Mouse (Mus musculus): ENCODE results near the gene Cdc5l. TPM values are rescaled to one million over a fixed set of nuclear protein-coding genes. Genes with fewer than 3 reads are reported as not detected.

Cdc5l gene
- polyA plus RNA-seq, 2 experiments: 38.0 to 62.5 TPM

- ATAC-seq (ENCODE audit: low FRiP score, low read depth): no peak
- no peak overlapping the region for H3K9ac ChIP-seq (ENCODE audit: low read depth, low read length, severe bottlenecking)
- WGBS: 83% methylated on average over 2 of the region's 2 CpGs
- no peak for TF ChIP-seq POLR2A (IDR thresholded peaks at IDR 0.05; ENCODE audit: borderline replicate concordance, extremely low read depth, insufficient read depth, insufficient read length)
- no peaks in the 10 kb centered on the region for H3K9me3 ChIP-seq (ENCODE audit: control insufficient read depth, low read length)
- no peaks in the 10 kb centered on the region for H3K36me3 ChIP-seq (ENCODE audit: control insufficient read depth, insufficient read depth, low read length)
- H3K27ac ChIP-seq (replicated peaks; ENCODE audit: low read depth, low read length): no peak overlapping the region
- H3K4me3 ChIP-seq (replicated peaks; ENCODE audit: low read length): no peak overlapping the region
- no peak overlapping the region for H3K4me2 ChIP-seq (replicated peaks; ENCODE audit: low read depth, low read length, severe bottlenecking)
- no peak for DNase-seq (ENCODE audit: low spot score)
- H3K4me1 ChIP-seq (ENCODE audit: control insufficient read depth, insufficient read depth, low read length): 0 out of 2 replicates have a peak, but pooled peaks cover 3% of the 10 kb centered on the region
- no peaks in the 10 kb centered on the region for H3K27me3 ChIP-seq (ENCODE audit: control insufficient read depth, insufficient read depth, low read length)
Observed at GRCm38 (mm10) chr17:45454794-45455193, 21.3 kb upstream of the Cdc5l start.

GRCm38 (mm10) chr17:45452271-45452670, 18.7 kb upstream of the Cdc5l start:
- Histone ChIP-seq H3K4me1 (ENCODE audit: control insufficient read depth, insufficient read depth, low read length) (0 out of 2 replicates have a peak, but pooled peaks cover 3% of the 10 kb centered on the region), H3K27ac (replicated peaks; ENCODE audit: low read depth, low read length) (no peak overlapping the region), H3K36me3 (ENCODE audit: control insufficient read depth, insufficient read depth, low read length) (no peaks in the 10 kb centered on the region), H3K4me3 (replicated peaks; ENCODE audit: low read length) (no peak overlapping the region), H3K9me3 (ENCODE audit: control insufficient read depth, low read length) (no peaks in the 10 kb centered on the region), H3K9ac (ENCODE audit: low read depth, low read length, severe bottlenecking) (no peak overlapping the region), H3K27me3 (ENCODE audit: control insufficient read depth, insufficient read depth, low read length) (no peaks in the 10 kb centered on the region), H3K4me2 (replicated peaks; ENCODE audit: low read depth, low read length, severe bottlenecking) (no peak overlapping the region)
- 84% methylated on average over 1 of the region's 1 CpGs for whole genome bisulfite sequencing
- TF ChIP-seq POLR2A (IDR thresholded peaks at IDR 0.05; ENCODE audit: borderline replicate concordance, extremely low read depth, insufficient read depth, insufficient read length): no peak
- ATAC-seq (ENCODE audit: low FRiP score, low read depth): no peak
- DNase-seq (ENCODE audit: low spot score): no peak

DNA sequence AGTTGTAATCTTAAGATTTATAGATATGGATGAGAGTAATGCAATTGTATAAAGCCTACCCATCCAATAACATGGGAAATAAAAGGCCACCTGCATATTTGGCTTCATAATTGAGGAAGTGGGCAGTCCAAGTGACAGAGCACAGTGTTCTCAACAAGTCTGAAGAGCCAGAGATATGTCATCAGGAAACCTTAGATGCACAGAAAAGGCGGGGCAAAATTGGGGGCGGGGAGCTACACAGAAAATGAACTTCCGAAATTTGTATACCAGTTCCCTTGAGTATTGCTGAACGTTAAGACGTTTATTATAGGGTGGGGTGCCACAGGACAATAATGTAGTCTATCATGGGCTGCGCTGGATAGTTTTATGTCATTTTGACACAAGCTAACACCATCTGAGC, 16.6 kb upstream of the Cdc5l start:
- ATAC-seq (ENCODE audit: low FRiP score, low read depth): no peak
- Histone ChIP-seq H3K36me3 (ENCODE audit: control insufficient read depth, insufficient read depth, low read length) (peaks cover 5% of the 10 kb centered on the region; the same call in 1 of the 2 replicates), H3K27ac (replicated peaks; ENCODE audit: low read depth, low read length) (no peak overlapping the region), H3K9ac (ENCODE audit: low read depth, low read length, severe bottlenecking) (no peak overlapping the region), H3K9me3 (ENCODE audit: control insufficient read depth, low read length) (no peaks in the 10 kb centered on the region), H3K4me2 (replicated peaks; ENCODE audit: low read depth, low read length, severe bottlenecking) (no peak overlapping the region), H3K4me1 (ENCODE audit: control insufficient read depth, insufficient read depth, low read length) (0 out of 2 replicates have a peak, but pooled peaks cover 3% of the 10 kb centered on the region), H3K27me3 (ENCODE audit: control insufficient read depth, insufficient read depth, low read length) (no peaks in the 10 kb centered on the region), H3K4me3 (replicated peaks; ENCODE audit: low read length) (no peak overlapping the region)
- no peak for TF ChIP-seq POLR2A (IDR thresholded peaks at IDR 0.05; ENCODE audit: borderline replicate concordance, extremely low read depth, insufficient read depth, insufficient read length)
- DNase-seq (ENCODE audit: low spot score): no peak
- WGBS: 87% methylated on average over 6 of the region's 6 CpGs

GRCm38 (mm10) chr17:45449586-45449985, 16.0 kb upstream of the Cdc5l start:
- DNase-seq (ENCODE audit: low spot score): no peak
- H3K9me3 ChIP-seq (ENCODE audit: control insufficient read depth, low read length): no peaks in the 10 kb centered on the region
- H3K9ac ChIP-seq (ENCODE audit: low read depth, low read length, severe bottlenecking): no peak overlapping the region
- H3K4me1 ChIP-seq (ENCODE audit: control insufficient read depth, insufficient read depth, low read length): 0 out of 2 replicates have a peak, but pooled peaks cover 3% of the 10 kb centered on the region
- no peak overlapping the region for H3K4me2 ChIP-seq (replicated peaks; ENCODE audit: low read depth, low read length, severe bottlenecking)
- no peaks in the 10 kb centered on the region for H3K27me3 ChIP-seq (ENCODE audit: control insufficient read depth, insufficient read depth, low read length)
- no peak overlapping the region for H3K27ac ChIP-seq (replicated peaks; ENCODE audit: low read depth, low read length)
- 94% methylated on average over 8 of the region's 8 CpGs for WGBS
- no peak for TF ChIP-seq POLR2A (IDR thresholded peaks at IDR 0.05; ENCODE audit: borderline replicate concordance, extremely low read depth, insufficient read depth, insufficient read length)
- peaks cover 5% of the 10 kb centered on the region; the same call in 1 of the 2 replicates for H3K36me3 ChIP-seq (ENCODE audit: control insufficient read depth, insufficient read depth, low read length)
- no peak for ATAC-seq (ENCODE audit: low FRiP score, low read depth)
- H3K4me3 ChIP-seq (replicated peaks; ENCODE audit: low read length): no peak overlapping the region

DNA sequence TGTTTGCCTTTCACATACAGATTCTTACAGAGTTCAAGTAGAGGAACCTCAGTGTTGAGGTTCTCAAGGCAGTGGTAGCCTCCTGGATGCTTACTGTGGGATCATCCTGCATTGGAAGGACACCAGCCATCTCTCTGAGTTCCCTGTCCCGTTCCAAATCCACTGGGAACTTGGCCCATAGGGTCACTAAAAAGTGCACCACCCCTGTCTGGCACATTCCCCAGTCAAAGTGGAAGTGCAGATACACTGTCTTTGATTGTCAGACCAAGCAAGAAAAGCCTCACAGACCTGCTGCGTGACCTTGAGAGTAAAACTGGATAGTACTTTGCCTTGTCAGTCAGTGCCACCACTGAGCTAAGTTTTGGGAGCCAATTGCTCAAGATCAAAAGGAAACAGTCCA, 13.5 kb upstream of the Cdc5l start:
- DNase-seq (ENCODE audit: low spot score): no peak
- WGBS: 87% methylated on average over 2 of the region's 2 CpGs

DNA sequence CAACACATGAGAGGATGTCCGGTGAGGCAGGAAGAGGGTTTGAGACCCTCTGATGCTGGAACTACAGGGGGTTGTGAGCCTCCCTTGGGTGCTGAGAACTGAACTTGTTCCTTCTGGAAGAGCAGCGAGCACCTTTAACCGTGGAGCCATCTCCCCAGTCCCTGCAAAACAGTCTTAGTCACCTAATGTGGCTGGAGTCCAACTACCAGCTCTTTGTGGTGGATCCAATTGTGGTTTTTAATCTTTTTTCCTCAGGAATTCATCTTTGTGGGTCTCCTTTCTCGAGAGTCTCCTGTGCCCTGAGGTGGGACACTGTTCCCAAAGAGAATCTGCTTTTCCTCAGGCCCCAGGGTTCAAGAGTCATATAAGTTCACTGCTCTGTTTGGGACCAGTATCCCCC, 12.4 kb upstream of the Cdc5l start:
- Histone ChIP-seq H3K9ac (ENCODE audit: low read depth, low read length, severe bottlenecking) (no peak overlapping the region), H3K4me1 (ENCODE audit: control insufficient read depth, insufficient read depth, low read length) (no peaks in the 10 kb centered on the region), H3K4me2 (replicated peaks; ENCODE audit: low read depth, low read length, severe bottlenecking) (no peak overlapping the region), H3K36me3 (ENCODE audit: control insufficient read depth, insufficient read depth, low read length) (peaks cover 12% of the 10 kb centered on the region; the same call in 1 of the 2 replicates), H3K27ac (replicated peaks; ENCODE audit: low read depth, low read length) (no peak overlapping the region), H3K9me3 (ENCODE audit: control insufficient read depth, low read length) (no peaks in the 10 kb centered on the region), H3K4me3 (replicated peaks; ENCODE audit: low read length) (no peak overlapping the region), H3K27me3 (ENCODE audit: control insufficient read depth, insufficient read depth, low read length) (no peaks in the 10 kb centered on the region)
- ATAC-seq (ENCODE audit: low FRiP score, low read depth): no peak
- no peak for DNase-seq (ENCODE audit: low spot score)
- no peak for TF ChIP-seq POLR2A (IDR thresholded peaks at IDR 0.05; ENCODE audit: borderline replicate concordance, extremely low read depth, insufficient read depth, insufficient read length)
- WGBS: 82% methylated on average over 4 of the region's 4 CpGs

More for the DNA sequence above, 13.5 kb upstream of the Cdc5l start:
- Histone ChIP-seq H3K9ac (ENCODE audit: low read depth, low read length, severe bottlenecking) (no peak overlapping the region), H3K9me3 (ENCODE audit: control insufficient read depth, low read length) (no peaks in the 10 kb centered on the region), H3K4me1 (ENCODE audit: control insufficient read depth, insufficient read depth, low read length) (no peaks in the 10 kb centered on the region), H3K27me3 (ENCODE audit: control insufficient read depth, insufficient read depth, low read length) (no peaks in the 10 kb centered on the region), H3K36me3 (ENCODE audit: control insufficient read depth, insufficient read depth, low read length) (peaks cover 9% of the 10 kb centered on the region; the same call in 1 of the 2 replicates), H3K4me3 (replicated peaks; ENCODE audit: low read length) (no peak overlapping the region), H3K4me2 (replicated peaks; ENCODE audit: low read depth, low read length, severe bottlenecking) (no peak overlapping the region), H3K27ac (replicated peaks; ENCODE audit: low read depth, low read length) (no peak overlapping the region)
- no peak for TF ChIP-seq POLR2A (IDR thresholded peaks at IDR 0.05; ENCODE audit: borderline replicate concordance, extremely low read depth, insufficient read depth, insufficient read length)
- no peak for ATAC-seq (ENCODE audit: low FRiP score, low read depth)

All from limb, embryonic 14.5 days (tissue).